Mouse (Mus musculus) forebrain, embryonic 10.5 days (tissue): ENCODE measurements around the gene Safb2. TPM values are rescaled to one million over a fixed set of nuclear protein-coding genes. Genes with fewer than 3 reads are reported as not detected.
A peak's percentile ranks its signal among the peaks of the same experiment; 100 is the strongest.

Experiments used
- DNase-seq: peaks from one replicate; pipeline ENCODE4 v3.0.0-alpha.2; 2017; ENCODE audit warnings: low spot score; ENCODE audit errors: extremely low spot score
- H3K27ac ChIP-seq: fragments of 300-500 bp; sonication (generic); 2 replicates; pipeline ENCODE4 v1.5.1; 2016; ENCODE audit warnings: mild to moderate bottlenecking
- H3K27me3 ChIP-seq: fragments of 300-500 bp; sonication (generic); 2 replicates; pipeline ENCODE4 v1.6.1; 2016; ENCODE audit warnings: mild to moderate bottlenecking; ENCODE audit not compliant: poor library complexity, severe bottlenecking
- H3K36me3 ChIP-seq: fragments of 300-500 bp; sonication (generic); replicated peaks from 2 replicates; pipeline ENCODE4 v1.6.1; 2016; ENCODE audit warnings: mild to moderate bottlenecking, moderate library complexity
- H3K4me1 ChIP-seq: fragments of 300-500 bp; sonication (generic); 2 replicates; pipeline ENCODE4 v1.6.1; 2016
- H3K4me3 ChIP-seq: fragments of 300-500 bp; sonication (generic); 2 replicates; pipeline ENCODE4 v1.5.1; 2016; ENCODE audit warnings: mild to moderate bottlenecking, moderate library complexity
- H3K9me3 ChIP-seq: fragments of 300-500 bp; sonication (generic); 2 replicates; pipeline ENCODE4 v1.6.1; 2016; ENCODE audit warnings: mild to moderate bottlenecking, moderate library complexity
- WGBS: fragments of 180-500 bp; shearing (Covaris S2); methylation state at CpG from one replicate; pipeline ENCODE4 v1.1.7; 2016; 5-methylcytosine and 5-hydroxymethylcytosine counted together
- polyA plus RNA-seq: library from polyadenylated mRNA; unstranded; fragments of >200 nt; fragmentation: Nextera tagmentation; extraction: Ambion mirVana; gene quantifications from 2 replicates; pipeline ENCODE4 v1.2.1, GENCODE M21; 2016

Safb2 gene
- polyA plus RNA-seq, 1 experiment from 2014 or later = 84.0 TPM

DNA sequence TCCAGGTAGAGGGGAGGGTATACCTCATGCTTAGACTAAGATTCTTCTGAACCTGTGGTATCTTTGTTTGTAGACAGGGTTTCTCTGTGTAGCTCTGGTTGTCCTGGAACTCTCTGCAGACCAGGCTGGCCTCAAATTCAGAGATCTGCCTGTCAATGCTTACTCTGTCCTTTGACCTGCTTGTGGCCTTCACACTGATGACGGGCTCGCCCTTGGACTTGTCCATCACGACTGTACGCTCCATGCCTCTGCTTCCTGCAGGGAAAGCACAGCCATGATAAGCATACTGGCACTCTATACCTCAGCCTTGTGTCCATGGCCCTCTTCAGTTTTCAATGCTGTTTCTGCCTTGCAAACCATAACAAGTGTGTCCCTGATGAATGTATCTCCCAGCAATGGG is 17.0 kb downstream of the Safb2 start:
- H3K4me3 ChIP-seq = no peak overlapping the region
- no peak for DNase-seq
- H3K27ac ChIP-seq = no peak overlapping the region
- peaks cover 100% of the 10 kb centered on the region for H3K36me3 ChIP-seq
- no peaks in the 10 kb centered on the region for H3K27me3 ChIP-seq
- 96% methylated on average over 4 of the region's 4 CpGs for WGBS
- H3K9me3 ChIP-seq = no peaks in the 10 kb centered on the region
- no peaks in the 10 kb centered on the region for H3K4me1 ChIP-seq

DNA sequence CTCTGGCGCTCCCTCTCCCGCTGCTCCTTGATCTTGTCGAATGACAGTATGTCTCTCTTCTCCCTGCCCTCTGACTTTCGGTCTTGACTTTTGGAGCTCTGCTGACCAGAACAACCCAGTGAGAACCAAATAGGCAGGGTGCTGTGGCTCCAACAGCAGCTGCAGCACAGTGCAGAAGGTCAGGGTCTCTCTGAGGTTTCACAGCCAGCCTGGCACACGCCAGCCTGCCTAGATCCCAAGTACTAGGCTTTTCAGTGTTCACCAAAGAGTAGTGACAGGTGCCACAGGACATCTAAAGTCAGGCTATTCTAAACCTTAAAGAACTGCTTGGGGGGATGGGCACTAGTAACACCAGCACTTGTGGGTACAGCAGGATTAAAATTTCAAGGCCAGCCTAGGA is 17.5 kb downstream of the Safb2 start:
- Histone ChIP-seq H3K9me3 (no peaks in the 10 kb centered on the region), H3K27ac (no peak overlapping the region), H3K36me3 (peaks cover 100% of the 10 kb centered on the region), H3K4me3 (no peak overlapping the region), H3K4me1 (no peaks in the 10 kb centered on the region), H3K27me3 (no peaks in the 10 kb centered on the region)
- 91% methylated on average over 5 of the region's 5 CpGs for WGBS
- DNase-seq = no peak

DNA sequence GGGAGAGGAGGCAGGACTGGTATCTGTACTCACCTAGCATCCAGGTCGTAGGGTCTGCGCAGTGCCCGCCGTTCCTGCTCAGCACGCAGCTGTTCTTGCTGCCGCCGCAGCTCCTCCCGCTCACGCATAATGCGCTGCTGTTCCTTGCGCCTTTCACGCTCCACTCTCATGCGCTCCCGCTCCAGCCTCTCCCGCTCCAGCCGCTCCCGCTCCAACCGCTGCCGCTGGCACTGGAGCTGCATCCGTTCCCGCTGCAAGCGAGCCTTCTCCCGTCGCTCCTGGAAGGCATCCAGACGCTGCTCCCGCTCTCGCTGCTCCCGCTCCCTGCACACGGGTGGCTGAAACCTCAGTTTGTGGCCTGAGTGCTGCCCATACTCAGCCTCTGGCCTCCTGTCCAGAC is 18.1 kb downstream of the Safb2 start:
- DNase-seq = no peak
- no peaks in the 10 kb centered on the region for H3K27me3 ChIP-seq
- H3K27ac ChIP-seq = no peak overlapping the region
- no peaks in the 10 kb centered on the region for H3K4me1 ChIP-seq
- no peak overlapping the region for H3K4me3 ChIP-seq
- 94% methylated on average over 29 of the region's 29 CpGs for WGBS
- H3K36me3 ChIP-seq = peaks cover 100% of the 10 kb centered on the region
- H3K9me3 ChIP-seq = no peaks in the 10 kb centered on the region

DNA sequence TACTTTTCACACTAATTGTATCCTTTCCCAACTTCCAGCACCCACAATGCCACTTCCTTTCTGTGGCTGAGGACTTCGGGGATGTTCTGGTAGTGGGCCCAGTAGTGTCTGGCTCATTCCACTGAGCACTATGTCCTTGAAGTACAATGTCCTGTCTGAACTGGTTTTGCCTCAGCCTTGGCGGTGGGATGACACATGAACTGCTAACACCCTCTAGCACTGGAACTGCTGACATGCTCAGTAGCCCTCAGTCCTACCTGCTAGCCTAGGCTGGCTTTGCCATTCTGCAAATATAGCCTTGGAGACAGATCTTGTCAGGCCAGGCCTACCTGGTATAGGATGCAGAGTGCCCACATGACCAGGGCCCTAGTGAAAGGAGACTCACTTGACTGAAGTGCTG is 22.5 kb downstream of the Safb2 start:
- Histone ChIP-seq H3K4me3 (no peak overlapping the region), H3K36me3 (peaks cover 67% of the 10 kb centered on the region)
- no peak for DNase-seq

DNA sequence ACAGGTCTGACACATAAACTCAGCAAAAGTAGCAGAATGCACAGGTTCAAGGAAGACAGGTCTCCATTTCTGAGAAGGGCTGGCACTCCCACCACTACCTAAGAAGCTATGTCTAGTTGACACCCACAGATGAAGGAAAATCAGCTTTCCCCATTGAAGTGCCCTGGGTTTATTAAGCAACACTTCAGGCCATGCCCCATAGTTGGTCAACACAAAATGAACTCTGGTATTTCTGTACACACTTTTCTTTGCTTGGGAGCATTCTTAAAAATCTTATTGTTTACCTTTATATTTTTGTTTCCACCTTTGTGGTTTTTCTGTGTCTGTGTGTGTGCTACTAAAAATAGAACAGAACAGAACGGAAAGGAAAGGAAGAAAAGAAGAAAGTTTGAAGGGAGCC is 24.3 kb downstream of the Safb2 start:
- 79% methylated on average over 1 of the region's 1 CpGs for WGBS
- DNase-seq = no peak
- Histone ChIP-seq H3K4me3 (no peak overlapping the region), H3K4me1 (no peaks in the 10 kb centered on the region), H3K27ac (no peak overlapping the region), H3K27me3 (no peaks in the 10 kb centered on the region), H3K9me3 (no peaks in the 10 kb centered on the region), H3K36me3 (peaks cover 50% of the 10 kb centered on the region)

More for the DNA sequence above, 22.5 kb downstream of the Safb2 start:
- no peak overlapping the region for H3K27ac ChIP-seq
- no peaks in the 10 kb centered on the region for H3K27me3 ChIP-seq
- 97% methylated on average over 2 of the region's 2 CpGs for WGBS
- no peaks in the 10 kb centered on the region for H3K4me1 ChIP-seq
- no peaks in the 10 kb centered on the region for H3K9me3 ChIP-seq

DNA sequence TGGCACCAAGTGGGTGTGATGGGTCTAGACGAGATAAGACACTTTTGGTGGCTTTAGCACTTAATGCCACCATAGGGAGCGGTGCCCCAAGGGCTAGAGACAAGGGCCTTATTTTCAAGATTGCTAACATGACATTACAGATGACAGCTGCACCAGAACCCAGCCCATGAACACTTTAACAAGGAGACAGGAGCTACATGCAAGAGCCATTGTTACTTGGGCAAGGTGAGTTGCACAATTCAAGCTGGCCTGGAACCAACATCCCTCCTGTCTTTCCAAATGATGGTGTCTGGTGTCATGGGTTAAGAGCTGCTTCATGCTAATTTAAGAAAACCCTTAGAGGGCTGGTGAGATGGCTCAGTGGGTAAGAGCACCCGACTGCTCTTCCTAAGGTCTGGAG is 25.0 kb downstream of the Safb2 start:
- WGBS = 77% methylated on average over 3 of the region's 3 CpGs
- H3K4me3 ChIP-seq = no peak overlapping the region
- peaks cover under 1% of the 10 kb centered on the region; the same call in 1 of the 2 replicates for H3K4me1 ChIP-seq
- H3K27ac ChIP-seq = no peak overlapping the region
- H3K36me3 ChIP-seq = peaks cover 42% of the 10 kb centered on the region
- DNase-seq = no peak
- no peaks in the 10 kb centered on the region for H3K27me3 ChIP-seq
- no peaks in the 10 kb centered on the region for H3K9me3 ChIP-seq

DNA sequence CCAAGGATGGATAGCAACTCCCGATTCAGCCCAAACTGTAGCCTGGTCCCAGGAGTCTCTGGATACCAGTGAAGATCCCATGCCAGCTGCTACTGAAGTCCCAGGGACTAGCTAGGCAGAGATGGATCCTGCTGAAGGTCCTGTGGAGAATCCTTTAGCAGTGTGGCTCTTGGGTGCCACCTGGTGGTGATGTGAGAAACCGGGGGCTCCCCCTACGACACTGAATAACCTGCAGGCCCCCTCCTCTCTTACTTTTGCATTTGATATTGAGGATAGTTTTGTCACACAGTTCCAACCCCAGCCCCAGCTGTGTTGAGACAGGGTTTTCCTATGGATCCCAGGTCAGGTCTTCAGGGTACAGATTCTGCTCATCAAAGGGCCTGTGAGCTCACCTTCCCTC is 25.9 kb downstream of the Safb2 start:
- Histone ChIP-seq H3K27ac (no peak overlapping the region), H3K4me1 (peaks cover 6% of the 10 kb centered on the region; the same call in 1 of the 2 replicates), H3K36me3 (peaks cover 33% of the 10 kb centered on the region), H3K9me3 (no peaks in the 10 kb centered on the region), H3K4me3 (no peak overlapping the region), H3K27me3 (no peaks in the 10 kb centered on the region)
- 23% methylated on average over 3 of the region's 3 CpGs for WGBS
- DNase-seq = peak; percentile 70

DNA sequence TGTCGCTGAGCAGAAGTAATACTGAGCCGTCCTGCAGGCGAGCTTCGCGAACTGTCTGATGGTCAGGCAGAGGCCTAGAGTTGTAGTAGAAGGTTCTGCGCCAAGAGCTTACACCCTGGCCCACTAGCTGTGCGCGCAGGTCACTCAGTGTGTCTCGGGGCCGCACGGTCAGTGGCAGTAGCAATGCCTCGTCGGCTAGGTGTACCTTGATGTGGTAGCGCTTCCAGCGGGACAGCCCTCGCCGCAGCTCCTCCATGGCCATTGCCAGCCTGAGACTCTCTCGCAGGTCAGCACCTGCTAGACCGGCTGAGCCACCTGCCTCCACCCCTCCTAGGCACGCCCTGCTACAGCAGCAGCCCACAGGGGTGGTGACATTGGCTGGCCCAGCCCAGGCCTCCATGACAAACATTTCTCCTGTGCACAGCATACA is 30.2 kb downstream of the Safb2 start, which contains the start of gene Gm20219:
TSS of gene Gm20219 (minus strand) at position 266 of the 430 bp plus-strand sequence.
- Histone ChIP-seq H3K4me3 (no peak within 1 kb of the TSS), H3K4me1 (peaks cover 34% of the 10 kb centered on the region), H3K9me3 (no peaks in the 10 kb centered on the region), H3K27ac (peak within 1 kb of the TSS; percentile 51; the same call in 1 of the 2 replicates), H3K36me3 (no peaks in the 10 kb centered on the region), H3K27me3 (no peaks in the 10 kb centered on the region)
- DNase-seq = no peak
- WGBS = 80% methylated on average over 20 of the region's 20 CpGs

DNA sequence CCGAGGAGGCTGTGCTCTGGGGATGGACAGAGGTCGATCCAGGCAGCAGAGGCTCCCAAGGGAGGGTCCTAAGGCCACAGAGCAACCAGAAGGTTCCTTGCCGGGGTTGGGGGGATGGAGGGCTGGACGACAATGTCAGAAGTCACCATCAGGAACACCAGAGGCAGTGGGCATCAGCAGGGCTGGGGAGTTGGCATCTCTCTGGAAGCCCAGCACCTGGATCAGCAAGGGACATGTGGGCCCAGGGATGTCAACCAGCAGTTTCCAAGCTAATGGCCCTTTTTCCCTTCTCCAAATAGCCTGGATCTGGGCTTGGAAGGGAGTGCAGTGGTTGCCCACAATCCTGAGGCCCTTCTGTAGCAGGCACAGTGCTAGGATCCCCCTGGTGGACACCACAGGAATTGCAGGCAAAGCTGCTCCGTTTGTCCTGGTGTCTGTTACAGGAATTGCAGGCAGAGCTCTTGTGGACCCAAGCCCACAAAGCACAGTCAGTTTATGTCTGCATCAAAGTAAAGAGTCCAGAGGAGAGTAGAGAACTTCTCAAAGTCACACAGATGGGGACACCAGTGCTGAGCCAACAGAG is 31.5 kb downstream of the Safb2 start:
- no peaks in the 10 kb centered on the region for H3K36me3 ChIP-seq
- H3K27me3 ChIP-seq = no peaks in the 10 kb centered on the region
- 62% methylated on average over 5 of the region's 5 CpGs for WGBS
- peaks cover 45% of the 10 kb centered on the region for H3K4me1 ChIP-seq
- no peak overlapping the region for H3K4me3 ChIP-seq
- no peaks in the 10 kb centered on the region for H3K9me3 ChIP-seq
- H3K27ac ChIP-seq = peak overlapping the region; percentile 78
- peak; percentile 83 for DNase-seq

DNA sequence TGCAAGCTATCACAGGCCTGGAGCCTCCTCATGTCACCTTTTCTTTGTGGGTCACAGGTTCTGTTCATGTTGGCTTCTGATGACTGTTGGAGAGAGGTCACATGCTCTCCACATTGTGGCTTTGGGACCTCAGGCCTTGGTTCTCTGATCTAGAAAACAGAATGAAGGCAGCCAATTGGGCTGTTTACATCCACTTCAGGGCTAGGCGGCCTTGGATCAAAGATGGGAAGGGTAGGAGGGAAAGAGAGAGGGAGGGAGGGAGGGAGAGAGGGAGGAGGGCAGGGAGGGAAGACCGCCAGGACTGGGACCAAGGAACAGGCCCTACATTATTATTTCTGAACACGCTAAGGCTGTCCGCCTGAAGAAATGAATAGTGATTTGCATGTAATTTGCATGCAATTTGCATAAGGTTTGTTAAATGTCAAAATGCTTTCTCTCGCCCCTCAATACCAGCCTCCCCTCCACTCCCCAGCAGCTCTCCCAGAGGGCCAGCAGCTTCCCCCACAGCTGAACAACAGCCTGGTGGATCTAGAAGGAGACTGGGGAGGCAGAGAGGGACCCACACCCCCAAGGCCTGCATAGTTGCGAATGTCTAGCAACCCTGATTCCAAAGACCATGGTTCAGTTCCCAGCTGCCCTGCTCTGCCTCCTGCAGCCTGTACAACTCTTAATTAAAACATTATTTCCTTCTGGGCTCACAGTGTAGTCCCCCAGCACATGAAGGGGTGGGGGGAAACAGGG is 32.4 kb downstream of the Safb2 start:
- no peaks in the 10 kb centered on the region for H3K36me3 ChIP-seq
- H3K4me3 ChIP-seq = no peak overlapping the region
- no peaks in the 10 kb centered on the region for H3K9me3 ChIP-seq
- H3K27me3 ChIP-seq = no peaks in the 10 kb centered on the region
- H3K27ac ChIP-seq = peak overlapping the region; percentile 78
- DNase-seq = no peak
- H3K4me1 ChIP-seq = peaks cover 50% of the 10 kb centered on the region
- WGBS = 74% methylated on average over 6 of the region's 6 CpGs

DNA sequence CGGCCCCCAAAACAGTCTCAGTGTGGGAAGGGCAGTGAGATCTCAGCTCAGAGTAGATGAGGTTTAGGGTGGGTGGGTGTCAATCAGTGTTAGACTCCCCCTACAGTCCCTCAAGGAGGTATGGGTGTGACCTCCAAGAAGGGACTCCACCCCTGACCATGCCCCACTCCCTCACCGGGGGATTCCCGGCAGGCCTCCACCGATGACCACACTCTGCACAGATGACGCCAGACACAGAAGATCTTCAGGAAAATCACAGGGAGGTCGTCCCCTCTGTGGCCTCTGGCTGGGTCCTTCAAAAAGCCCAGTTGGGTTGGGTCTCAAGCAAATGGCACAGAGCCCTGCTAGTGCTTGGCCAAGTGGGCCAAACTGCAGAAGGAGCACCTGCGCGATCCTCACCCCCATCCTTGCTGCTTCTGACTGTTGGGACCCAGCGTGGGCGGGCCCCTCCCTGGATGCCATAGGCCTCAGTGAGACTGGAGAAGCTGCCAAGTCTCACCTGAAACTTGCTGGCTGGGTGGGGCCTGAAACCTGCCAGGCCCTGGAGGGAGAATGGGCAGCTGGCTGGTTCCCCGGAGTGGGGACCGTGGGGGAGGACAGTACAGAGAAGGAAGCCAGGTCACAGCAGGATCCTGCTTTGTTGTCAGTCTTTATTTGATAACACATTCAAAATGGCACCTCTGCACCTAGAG is 33.5 kb downstream of the Safb2 start:
- 81% methylated on average over 12 of the region's 12 CpGs for WGBS
- Histone ChIP-seq H3K27me3 (no peaks in the 10 kb centered on the region), H3K4me1 (peaks cover 56% of the 10 kb centered on the region), H3K9me3 (no peaks in the 10 kb centered on the region), H3K4me3 (no peak overlapping the region), H3K27ac (peak overlapping the region; percentile 78), H3K36me3 (no peaks in the 10 kb centered on the region)
- no peak for DNase-seq

DNA sequence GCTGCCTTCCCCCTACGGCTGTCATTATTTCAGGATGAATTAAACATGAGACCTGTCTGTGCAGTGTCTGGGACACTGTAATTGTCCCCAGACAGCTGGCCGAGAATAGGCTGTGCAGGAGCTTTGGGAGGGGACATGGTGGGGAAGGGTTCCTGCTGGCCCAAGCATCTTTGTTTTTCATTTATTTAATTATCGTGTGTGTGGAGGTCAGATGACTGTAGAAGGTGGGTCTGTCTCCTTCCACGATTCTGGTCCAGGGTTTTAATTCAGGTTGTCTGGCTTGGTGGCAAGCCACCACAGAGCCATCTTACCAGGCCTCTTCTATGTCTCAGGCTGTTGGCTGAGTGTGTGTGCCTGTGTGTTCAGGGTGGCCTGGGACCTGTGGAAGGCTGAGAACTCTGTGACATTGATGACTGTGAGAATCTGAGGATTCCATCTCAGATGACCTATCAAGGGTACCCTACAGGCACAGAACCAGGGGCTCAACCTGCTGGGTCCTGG is 35.7 kb downstream of the Safb2 start:
- no peaks in the 10 kb centered on the region for H3K9me3 ChIP-seq
- H3K27me3 ChIP-seq = no peaks in the 10 kb centered on the region
- DNase-seq = no peak
- peaks cover 68% of the 10 kb centered on the region for H3K4me1 ChIP-seq
- 0 out of 2 replicates have a peak overlapping the region, but pooled peaks have one; percentile 21 for H3K27ac ChIP-seq
- WGBS = 68% methylated on average over 4 of the region's 4 CpGs
- H3K4me3 ChIP-seq = no peak overlapping the region
- H3K36me3 ChIP-seq = no peaks in the 10 kb centered on the region
